Mouse (Mus musculus): Measurements from ENCODE around the gene Spata1.

The Spata1 gene

DNA sequence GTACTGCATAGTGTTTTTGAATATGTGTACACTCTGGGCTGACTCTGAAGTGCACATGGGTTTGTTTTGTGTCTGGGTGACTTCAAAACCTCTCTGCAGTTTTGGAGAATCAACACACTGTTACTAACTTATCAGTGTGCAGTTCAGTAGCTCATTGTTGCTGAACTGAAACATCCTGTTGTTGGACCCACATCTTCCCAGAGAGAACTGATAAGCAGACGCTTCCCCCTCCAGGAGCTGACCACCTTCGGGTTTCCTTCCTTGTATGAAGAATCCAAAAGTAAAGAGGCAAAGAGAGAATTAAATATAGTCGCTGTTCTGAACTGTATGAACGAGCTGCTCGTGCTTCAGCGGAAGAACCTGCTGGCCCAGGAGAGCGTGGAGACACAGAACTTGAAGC is 80.7 kb downstream of the Spata1 start:
- DNase-seq, result no peak

DNA sequence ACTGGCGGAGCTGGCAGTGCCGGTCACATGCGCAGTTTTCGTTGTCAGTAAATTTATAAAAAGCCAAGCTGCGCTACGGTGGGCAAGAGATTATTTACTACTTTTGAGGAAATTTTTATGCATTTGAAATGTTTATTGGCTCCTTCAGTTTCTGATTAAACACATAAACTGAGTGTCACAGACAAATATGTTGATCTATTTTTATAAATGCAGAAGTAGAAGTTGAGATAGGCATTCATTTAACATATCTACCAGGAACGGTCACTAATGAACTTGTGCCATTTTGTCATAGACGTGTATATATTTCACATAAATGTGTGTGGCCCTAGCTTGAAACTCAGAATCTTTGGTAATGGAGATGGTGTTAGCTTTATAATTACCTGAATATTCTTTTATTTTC is 81.7 kb downstream of the Spata1 start:
- DNase-seq, result no peak

DNA sequence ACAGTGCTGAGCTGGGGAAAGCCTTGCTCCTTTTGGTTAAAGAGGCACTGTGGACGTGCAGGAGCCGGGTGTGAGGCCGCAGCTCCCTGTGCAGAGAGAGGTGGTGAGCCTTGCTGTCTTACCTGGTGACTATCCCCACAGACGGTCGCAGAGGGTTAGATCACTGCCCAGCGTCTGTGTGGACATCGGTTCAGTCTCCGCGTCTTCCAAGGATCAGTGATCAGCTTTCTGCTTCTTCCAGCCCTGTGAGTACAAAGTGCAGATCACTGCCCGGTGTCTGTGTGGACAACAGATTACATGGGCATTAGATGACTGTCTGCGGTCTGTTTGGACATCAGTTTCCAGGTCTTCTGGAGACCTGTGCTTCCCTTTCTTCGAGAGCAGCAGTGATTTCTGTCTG is 85.0 kb downstream of the Spata1 start:
- DNase-seq, result no peak

DNA sequence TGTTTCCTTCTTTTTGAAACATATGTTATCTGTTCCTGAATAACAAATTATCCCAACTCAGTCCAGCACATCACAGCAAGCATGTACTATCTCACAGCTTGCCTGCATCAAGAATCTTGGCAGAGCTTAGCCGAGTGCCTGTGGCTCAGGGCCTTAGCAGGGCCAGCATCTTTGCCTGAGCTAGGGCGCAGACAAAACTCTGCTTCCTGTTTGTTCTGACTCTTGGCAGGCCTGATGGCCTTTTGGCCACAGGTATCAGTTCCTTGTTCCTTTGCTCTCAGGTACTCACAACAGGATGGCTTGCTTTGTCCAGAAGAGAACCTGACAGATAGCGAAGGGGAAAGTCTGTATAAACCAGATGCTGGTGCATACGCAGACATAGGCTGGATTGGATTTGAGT is 85.6 kb downstream of the Spata1 start:
- DNase-seq, result no peak

DNA sequence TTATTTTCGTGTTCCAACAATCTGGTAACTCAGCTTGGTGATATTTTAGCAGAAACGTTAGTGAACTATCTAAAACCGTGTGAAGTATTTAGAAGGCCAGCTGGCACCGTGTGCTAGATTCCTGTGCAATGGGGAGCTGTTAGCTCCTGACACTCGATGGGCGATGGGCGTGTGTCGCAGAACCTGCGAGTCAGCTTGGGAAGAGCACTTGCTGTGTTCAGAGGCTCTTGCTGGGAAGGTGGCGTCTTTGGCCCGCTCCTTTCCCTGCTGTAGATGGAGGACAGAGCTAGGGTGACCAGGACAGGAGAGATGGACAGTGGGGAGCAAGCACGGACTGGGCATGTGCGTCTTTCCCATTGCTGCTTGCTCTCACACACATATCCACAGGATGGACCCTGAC is 86.5 kb downstream of the Spata1 start:
- DNase-seq, result no peak

DNA sequence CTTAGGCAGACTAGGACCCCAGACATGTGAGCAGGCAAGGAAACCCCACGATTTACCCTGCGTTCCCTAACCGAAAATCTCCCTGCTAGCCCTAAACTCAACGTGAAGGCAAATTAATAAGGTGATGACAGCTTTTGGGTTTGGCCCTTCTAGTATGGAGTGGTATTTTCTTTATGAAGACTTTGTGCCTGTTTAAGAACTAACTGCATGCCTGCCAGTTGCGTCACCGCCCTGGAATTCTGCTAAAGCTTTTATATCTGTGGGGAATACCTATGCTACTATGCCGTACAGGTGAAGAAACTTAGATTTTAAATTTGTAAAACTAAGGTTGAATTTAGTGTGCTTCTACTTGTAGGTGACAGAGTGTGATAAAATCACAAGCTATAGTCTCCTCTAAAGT is 87.1 kb downstream of the Spata1 start:
- no peak for DNase-seq

DNA sequence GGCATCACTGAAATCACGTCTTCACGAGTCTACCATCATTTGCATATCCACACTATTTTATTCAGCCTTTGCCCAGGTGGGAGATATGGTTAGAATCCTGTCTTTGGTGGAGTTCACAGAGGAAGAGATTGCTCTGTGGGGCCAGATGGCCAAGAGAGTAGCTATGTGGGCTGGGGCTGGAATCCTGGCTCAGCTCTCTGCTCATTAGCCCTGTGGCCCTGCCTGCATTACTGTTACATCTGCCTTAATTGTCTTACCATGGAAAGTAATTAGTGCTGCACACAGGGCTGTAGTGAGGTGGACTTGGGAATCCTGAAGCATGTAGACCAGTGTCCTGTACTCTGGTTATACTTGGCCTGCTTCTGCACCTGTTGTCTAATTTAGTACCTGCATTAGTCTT is 87.5 kb downstream of the Spata1 start:
- DNase-seq, result no peak

DNA sequence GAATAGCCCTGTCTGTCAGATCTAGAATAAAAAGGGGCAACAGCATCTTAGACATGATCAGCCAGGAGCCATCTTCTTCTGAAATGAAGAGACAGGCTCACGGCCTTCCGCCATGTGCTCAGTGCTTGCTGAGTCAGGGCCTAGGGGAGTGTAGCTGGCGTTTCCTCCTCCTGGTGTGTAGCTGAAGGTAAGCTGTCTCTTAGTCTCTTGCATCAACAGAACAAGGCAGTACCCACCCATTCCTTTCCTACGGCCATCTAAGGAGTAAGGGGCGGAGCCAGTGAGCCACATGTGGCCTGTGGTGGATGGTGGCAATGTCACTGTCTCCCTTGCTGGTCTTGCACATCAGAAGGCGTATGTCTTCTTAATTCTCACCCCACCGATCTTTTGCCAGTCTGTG is 89.4 kb downstream of the Spata1 start:
- no peak for DNase-seq

All from lung, adult 18-20 months (tissue).